Mouse (Mus musculus) cerebral cortex, adult 2 months (tissue): ENCODE measurements around the gene Gm37240.

Experiments
- WGBS: fragments of 180-500 bp; shearing (Covaris S2); methylation state at CpG from one replicate; pipeline ENCODE4 v1.1.7; 2018; 5-methylcytosine and 5-hydroxymethylcytosine counted together

Gm37240 gene

GRCm38 (mm10) chr3:85634389-85635125 lies 252.8 kb downstream of the Gm37240 start:
- WGBS = 53% methylated on average over 8 of the region's 8 CpGs

DNA sequence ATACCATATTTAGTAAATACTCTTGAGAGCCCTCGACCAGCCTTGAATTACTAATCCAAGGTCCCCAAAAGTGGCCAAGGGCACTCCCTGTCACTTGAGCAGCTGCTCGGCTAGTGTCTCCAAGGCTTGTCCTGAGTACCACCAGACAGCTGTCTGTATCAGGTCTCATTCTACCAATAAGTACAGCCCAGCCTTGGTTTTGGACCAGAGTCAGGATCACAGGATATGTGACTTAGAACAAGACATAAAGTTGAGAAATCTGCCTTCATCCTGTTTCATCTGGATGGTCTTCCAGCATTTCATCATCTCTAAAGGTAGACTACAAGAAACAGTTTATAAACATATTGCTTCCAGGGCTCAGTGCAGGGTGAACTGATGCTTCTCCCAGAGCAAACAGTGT lies 253.6 kb downstream of the Gm37240 start:
- WGBS = 75% methylated on average over 2 of the region's 2 CpGs

- 65% methylated on average over 4 of the region's 4 CpGs for WGBS
These were observed 257.3 kb downstream of the Gm37240 start for GRCm38 (mm10) chr3:85629895-85630510.

DNA sequence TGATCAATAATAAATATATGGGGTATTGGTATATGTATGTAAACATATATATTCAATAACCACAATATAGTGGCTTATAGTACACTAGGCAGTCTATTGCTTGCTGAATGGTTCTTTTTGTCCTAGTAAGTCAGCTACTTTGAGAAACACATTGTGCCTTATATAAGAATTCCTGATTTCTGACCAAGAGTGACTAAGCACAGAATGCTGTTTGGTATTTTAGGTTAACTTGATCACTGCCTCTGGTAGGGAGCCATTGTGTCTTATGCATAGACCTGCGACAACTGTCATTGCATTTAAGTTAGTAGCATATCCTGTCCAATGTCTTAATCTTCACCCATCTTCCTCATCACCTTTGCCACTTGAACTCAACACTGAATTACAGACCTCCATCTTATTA lies 267.6 kb downstream of the Gm37240 start:
- WGBS = 73% methylated on average over 1 of the region's 1 CpGs

- WGBS = 65% methylated on average over 5 of the region's 5 CpGs
These were observed 268.0 kb downstream of the Gm37240 start for GRCm38 (mm10) chr3:85619345-85619744.

DNA sequence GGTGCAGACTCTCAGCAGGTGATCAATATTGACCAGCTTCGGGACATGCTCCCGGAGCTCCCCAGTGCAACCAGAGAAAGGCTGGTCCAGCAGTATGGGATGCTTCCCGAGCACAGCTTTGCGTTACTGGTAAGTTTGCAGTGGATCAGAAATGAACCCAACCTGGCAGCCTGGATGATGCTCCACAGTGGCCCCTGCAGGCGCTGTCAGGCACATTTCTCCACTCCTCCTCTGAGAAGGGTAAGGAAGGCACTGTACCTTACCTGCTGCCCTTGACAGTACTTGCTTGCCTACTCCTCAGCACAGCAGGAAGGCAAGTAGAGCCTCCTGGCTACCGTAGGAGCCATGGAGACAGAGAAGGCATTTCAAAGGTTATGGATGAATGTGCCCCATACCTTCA lies 268.4 kb downstream of the Gm37240 start:
- 76% methylated on average over 6 of the region's 6 CpGs for whole genome bisulfite sequencing

DNA sequence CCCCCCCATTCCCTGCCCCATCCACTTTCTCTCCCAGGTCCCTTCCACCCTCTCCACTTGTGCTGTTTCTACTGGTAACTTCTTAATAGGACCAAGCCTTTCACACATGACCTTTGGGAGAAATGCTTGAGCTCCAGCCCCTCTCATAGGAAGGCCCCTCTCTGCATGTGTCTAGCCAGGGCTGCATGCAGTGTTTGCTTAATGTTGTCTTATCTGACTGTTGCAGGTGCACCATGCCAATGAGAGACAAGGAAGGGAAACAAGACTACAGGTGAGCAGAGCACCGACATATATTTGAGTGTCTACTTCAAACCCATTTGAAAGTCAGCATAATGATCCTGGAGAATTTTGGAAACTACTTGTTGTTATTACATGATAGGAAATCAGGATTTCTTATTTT lies 270.9 kb downstream of the Gm37240 start:
- WGBS = 98% methylated on average over 1 of the region's 1 CpGs

DNA sequence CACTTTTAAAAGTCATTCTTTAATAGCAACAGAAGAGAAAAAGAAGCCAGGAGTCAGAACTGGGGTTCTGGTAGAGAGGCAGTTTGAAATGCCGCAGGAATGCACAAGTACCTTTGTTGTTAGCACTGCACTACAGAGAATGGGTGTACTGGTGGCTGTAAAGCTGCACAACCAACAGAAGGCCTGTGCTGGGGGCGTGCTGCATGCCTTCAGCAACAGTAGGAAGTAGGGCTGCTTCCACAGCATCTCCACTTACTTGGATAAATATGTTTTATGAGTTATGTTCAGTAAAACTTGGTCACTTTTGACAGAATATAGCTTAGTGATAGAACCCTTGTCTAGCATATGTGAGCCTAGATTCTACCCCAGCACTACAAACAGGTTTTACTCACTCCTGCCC lies 279.6 kb downstream of the Gm37240 start:
- WGBS = 53% methylated on average over 2 of the region's 2 CpGs

- WGBS = 95% methylated on average over 3 of the region's 3 CpGs
These were observed 280.4 kb downstream of the Gm37240 start for GRCm38 (mm10) chr3:85606912-85607311.

DNA sequence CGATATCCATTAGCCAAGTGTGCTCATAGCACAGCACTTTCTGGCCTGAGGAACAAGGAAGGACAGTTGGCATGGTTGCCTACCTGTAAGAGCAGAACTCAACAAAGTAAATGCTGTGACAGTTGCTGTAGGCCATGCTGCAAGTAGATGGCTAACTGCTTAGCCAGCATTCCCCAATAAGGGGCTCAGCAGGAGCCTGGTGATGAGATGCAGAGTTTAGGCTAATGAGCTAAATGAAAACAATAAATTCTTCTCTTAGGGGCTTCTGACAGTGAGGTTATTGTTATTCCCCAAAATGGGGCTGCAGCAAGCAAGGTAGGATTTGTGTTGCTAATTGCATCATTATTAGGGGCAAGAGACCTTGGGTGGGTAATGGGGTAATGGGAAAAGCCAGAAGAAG lies 283.5 kb downstream of the Gm37240 start:
- WGBS = 95% methylated on average over 1 of the region's 1 CpGs

- whole genome bisulfite sequencing = 67% methylated on average over 3 of the region's 3 CpGs
These were observed 285.4 kb downstream of the Gm37240 start for GRCm38 (mm10) chr3:85601841-85602305.

DNA sequence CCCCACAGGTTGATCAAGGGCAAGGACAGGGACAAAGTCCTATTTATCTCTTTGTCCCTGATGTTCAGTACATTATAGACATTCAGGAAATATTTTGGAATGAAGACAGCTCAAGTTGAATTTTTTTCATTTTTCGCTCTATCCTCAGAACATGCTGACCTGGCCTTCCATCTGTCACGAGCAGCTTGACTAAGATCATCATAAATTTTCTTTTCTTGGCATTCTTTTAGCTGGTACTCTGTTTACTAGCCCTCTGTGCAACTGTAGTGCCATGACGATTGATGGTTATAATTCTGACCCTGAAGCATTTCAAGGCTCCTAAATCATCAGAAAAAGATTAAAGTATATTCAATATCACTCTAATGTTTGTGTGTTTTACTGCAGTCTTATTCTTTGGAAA lies 287.8 kb downstream of the Gm37240 start:
- 86% methylated on average over 3 of the region's 3 CpGs for WGBS

DNA sequence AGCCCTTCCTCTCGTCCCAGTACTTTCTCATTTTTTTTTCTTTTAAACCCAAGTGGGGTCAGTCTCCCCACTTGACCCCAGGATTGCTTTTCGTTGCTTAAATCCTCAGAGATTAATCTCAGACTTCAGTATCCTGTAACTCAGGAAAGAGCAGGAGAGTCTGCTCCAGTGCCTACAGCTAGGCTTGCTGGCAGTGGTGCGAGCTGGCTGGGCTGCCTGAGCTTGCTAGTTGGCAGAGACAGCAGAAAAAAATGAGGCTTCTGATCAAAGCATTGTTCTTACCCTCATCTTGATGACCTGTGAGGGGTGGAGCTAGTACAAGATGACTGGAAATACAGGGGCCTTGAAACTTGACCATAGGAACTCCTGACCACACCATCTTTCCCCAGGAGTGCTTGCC lies 292.9 kb downstream of the Gm37240 start:
- WGBS = 83% methylated on average over 3 of the region's 3 CpGs

DNA sequence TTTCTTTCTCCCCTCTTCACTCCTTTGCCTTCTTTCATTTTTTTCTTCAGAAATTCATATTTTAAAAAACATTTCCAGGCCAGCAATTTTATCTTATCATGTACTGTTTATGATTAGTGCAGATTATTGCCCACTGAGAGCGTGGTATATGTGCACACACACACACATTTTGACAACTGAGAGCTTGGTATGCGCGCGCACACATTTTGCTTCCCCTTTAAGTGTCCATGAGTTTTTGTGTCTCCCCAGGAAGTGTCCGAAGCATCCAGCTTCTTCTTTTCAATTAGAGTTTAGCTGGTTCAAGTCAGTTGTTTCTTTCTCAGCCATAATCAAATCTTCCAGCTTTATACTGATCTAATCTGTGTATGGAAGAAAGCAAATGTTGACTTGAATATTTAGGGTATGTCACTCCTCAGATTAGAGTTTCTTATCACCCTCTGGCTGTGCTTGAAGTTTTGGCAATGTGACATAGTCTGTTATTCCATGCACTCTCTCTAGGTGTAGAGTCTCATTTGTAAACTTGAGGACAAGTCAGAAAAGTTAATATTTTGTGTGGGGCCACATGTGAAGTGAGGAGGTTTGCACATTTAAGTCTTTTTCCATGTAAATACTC lies 294.6 kb downstream of the Gm37240 start:
- WGBS = 86% methylated on average over 5 of the region's 5 CpGs

GRCm38 (mm10) chr3:85592067-85592466 lies 295.3 kb downstream of the Gm37240 start:
- WGBS = 51% methylated on average over 4 of the region's 4 CpGs

DNA sequence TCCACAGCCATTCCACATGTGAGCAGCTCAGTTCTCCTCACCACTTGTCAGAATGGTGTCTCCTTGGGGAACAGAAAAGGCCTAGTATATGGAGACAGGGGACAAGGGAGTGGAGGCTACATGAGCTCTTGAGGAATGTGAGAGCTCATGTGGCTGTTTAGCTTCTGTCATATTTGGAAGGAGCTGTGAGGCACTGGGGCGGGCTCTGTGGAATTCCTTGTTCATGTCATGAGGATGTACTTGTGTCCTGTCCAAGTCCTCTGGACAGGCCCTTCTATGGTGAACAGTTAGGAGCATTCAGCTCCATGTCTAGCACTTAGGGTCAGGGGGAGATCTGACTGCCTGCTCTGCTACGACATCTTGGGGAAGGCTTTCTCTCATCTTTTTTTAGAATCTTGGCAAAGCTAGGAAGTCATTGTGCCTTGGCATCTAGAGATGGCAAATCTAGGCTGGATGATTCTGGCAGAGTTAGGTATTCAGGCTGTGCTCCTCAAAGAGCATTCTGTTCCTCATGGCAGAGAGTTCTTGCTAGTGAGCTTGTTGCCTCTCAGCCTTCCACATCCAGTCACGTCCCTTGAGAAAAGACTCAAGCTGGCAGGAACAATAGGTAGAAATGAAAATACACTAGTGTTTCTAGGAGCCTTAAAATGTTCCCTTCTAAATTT lies 297.1 kb downstream of the Gm37240 start:
- 39% methylated on average over 3 of the region's 3 CpGs for WGBS

- WGBS = 61% methylated on average over 2 of the region's 2 CpGs
These were observed 298.6 kb downstream of the Gm37240 start for GRCm38 (mm10) chr3:85588701-85589100.

- 80% methylated on average over 4 of the region's 4 CpGs for WGBS
These were observed 302.4 kb downstream of the Gm37240 start for GRCm38 (mm10) chr3:85584966-85585365.

- WGBS = 61% methylated on average over 5 of the region's 5 CpGs
These were observed 304.1 kb downstream of the Gm37240 start for GRCm38 (mm10) chr3:85583194-85583593.

DNA sequence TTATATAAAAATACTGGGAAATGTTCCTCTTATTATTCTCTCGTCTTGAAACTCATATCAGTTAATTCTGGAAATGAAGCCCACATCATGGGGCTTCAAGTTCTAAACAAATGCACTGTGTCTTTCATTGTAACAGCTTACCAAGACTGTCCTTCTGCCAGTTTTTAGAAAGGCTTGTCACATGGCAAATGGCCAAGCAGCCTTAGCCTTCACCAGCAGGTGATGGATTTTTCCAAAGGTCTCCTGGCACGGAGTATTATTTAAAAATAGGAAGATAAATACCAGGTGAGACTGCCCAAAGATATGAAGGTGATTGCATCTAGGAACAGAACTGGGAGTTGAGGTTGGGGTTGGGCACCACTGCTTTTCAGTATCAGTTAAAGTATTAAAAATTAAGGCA lies 304.6 kb downstream of the Gm37240 start:
- 73% methylated on average over 2 of the region's 2 CpGs for WGBS

DNA sequence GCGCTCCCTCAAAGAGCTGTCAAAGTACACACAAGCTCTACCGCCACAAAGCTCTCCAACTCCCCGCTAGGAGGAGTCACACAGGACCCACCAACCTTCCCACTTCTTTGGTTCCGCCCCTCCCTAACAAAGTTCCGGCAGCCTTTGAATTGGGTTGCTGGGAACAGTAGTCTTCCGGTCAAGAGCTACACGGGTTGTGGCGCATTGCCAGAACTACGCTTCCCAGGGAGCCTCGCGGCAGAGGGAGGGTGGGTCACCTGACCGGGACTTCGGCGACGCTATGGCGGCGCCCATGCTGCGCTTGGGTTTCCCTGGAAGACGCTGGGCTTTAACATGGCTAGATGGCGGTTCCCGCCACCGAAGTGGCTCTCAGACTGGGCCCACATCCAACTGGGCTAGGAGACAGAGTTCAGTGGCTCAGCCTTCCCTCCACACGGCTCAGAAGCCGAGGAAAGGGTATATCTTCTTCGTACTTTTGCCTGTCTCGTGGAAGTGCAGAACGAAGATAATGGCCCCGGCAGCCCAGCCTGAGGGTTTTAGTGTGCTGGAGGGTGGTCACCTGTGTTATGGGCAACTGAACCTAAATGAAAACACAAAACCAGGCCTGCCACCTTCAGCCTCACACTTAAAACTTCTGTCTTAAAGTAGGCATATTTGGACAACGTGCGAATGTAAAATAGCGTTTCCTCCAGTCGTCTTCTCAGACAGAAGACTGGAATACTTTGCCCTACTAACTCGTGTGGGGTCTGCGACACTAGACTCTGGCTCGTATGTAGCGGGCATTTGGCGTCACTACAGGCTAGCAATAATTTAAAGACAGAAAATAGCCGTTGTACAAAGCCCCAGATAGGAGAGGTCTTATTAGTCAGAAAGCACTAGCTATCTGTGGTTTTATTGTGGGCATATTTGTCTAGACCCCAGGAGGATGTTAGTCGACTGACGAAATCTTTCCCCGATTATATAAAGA lies 313.2 kb downstream of the Gm37240 start, which contains the start of gene Gatb:
TSS of gene Gatb (plus strand) at position 256 of the 967 bp plus-strand sequence.
- 1% methylated on average over 41 of the region's 41 CpGs for WGBS
